Mouse (Mus musculus): ENCODE results near the gene Zbtb44.

- TF ChIP-seq CTCF (IDR thresholded peaks at IDR 0.05; ENCODE audit: low read depth) (no peak), EP300 (IDR thresholded peaks at IDR 0.05; ENCODE audit: low read depth) (no peak)
These were observed 19.8 kb downstream of the Zbtb44 start for GRCm38 (mm10) chr9:31050208-31050607.
